In genomic region chr1:150241153-150241552, GRCm38 (mm10) we compare ENCODE assay signal across 31 mouse cellular contexts.
"Had no signal": no experiment of that assay in that cellular context is flagged by ENCODE, and none has a peak within 500 bp of the region (broad histone marks: within the 10 kb centered on the region; RNA-seq: fewer than 3 reads in every experiment).

No protein-coding gene starts in this region.

- H3K9ac ChIP-seq: limb, embryonic 12.5 days; limb, embryonic 13.5 days; limb, embryonic 15.5 days; liver, embryonic 12.5 days; liver, embryonic 13.5 days; liver, embryonic 14.5 days; liver, embryonic 15.5 days; lung, embryonic 14.5 days; lung, embryonic 15.5 days; midbrain, embryonic 12.5 days; midbrain, embryonic 13.5 days; midbrain, embryonic 15.5 days had no signal

- H3K27me3 ChIP-seq: limb, embryonic 12.5 days; limb, embryonic 13.5 days; limb, embryonic 15.5 days; liver, embryonic 12.5 days; liver, embryonic 13.5 days; liver, embryonic 15.5 days; lung, embryonic 15.5 days; megakaryocyte, embryonic 14.5 days; midbrain, embryonic 12.5 days; midbrain, embryonic 13.5 days; midbrain, embryonic 15.5 days had no signal

- H3K4me2 ChIP-seq: limb, embryonic 12.5 days; limb, embryonic 13.5 days; limb, embryonic 15.5 days; liver, embryonic 11.5 days; liver, embryonic 12.5 days; liver, embryonic 13.5 days; liver, embryonic 15.5 days; lung, embryonic 14.5 days; lung, embryonic 15.5 days; midbrain, embryonic 11.5 days; midbrain, embryonic 12.5 days; midbrain, embryonic 13.5 days; midbrain, embryonic 15.5 days had no signal

- H3K4me1 ChIP-seq: limb, embryonic 10.5 days; limb, embryonic 12.5 days; limb, embryonic 13.5 days; limb, embryonic 15.5 days; liver, embryonic 12.5 days; liver, embryonic 13.5 days; liver, embryonic 15.5 days; lung, embryonic 15.5 days; midbrain, embryonic 10.5 days; midbrain, embryonic 12.5 days; midbrain, embryonic 13.5 days; midbrain, embryonic 15.5 days had no signal

- H3K9me3 ChIP-seq: limb, embryonic 10.5 days; limb, embryonic 12.5 days; limb, embryonic 13.5 days; limb, embryonic 15.5 days; liver, embryonic 12.5 days; liver, embryonic 13.5 days; liver, embryonic 15.5 days; lung, embryonic 15.5 days; megakaryocyte, embryonic 14.5 days; midbrain, embryonic 10.5 days; midbrain, embryonic 12.5 days; midbrain, embryonic 13.5 days; midbrain, embryonic 15.5 days had no signal

- DNase-seq: left cerebral cortex, postnatal 4 days; liver; liver, embryonic 13.5 days; lung, adult 18-20 months; lung, adult 2 months; lung, embryonic 14.5 days; lung, postnatal 10 days; lung, postnatal 14 days; lung, postnatal 36 days; lung, postnatal 4 days; midbrain, embryonic 14.5 days had no signal

- ATAC-seq: liver, embryonic 12.5 days; lung, postnatal 0 days; midbrain, embryonic 13.5 days; midbrain, embryonic 15.5 days; midbrain, embryonic 16.5 days had no signal

- H3K27ac ChIP-seq: left cerebral cortex, adult 2 months; limb, embryonic 10.5 days; limb, embryonic 12.5 days; limb, embryonic 13.5 days; limb, embryonic 15.5 days; liver, embryonic 12.5 days; liver, embryonic 13.5 days; liver, embryonic 14.5 days; liver, embryonic 15.5 days; lung, embryonic 15.5 days; macrophage; midbrain, embryonic 10.5 days; midbrain, embryonic 12.5 days; midbrain, embryonic 13.5 days; midbrain, embryonic 15.5 days had no signal

- H3K4me3 ChIP-seq: left cerebral cortex, adult 2 months; limb, embryonic 10.5 days; limb, embryonic 12.5 days; limb, embryonic 13.5 days; limb, embryonic 15.5 days; liver, embryonic 12.5 days; liver, embryonic 13.5 days; liver, embryonic 15.5 days; lung, embryonic 15.5 days; megakaryocyte, embryonic 14.5 days; midbrain, embryonic 10.5 days; midbrain, embryonic 12.5 days; midbrain, embryonic 13.5 days; midbrain, embryonic 15.5 days; myocyte had no signal

- H3K36me3 ChIP-seq: limb, embryonic 10.5 days; limb, embryonic 12.5 days; limb, embryonic 13.5 days; limb, embryonic 15.5 days; liver, embryonic 12.5 days; liver, embryonic 13.5 days; liver, embryonic 15.5 days; lung, embryonic 15.5 days; midbrain, embryonic 10.5 days; midbrain, embryonic 12.5 days; midbrain, embryonic 13.5 days; midbrain, embryonic 15.5 days had no signal
